Mouse (Mus musculus) heart, adult 2 months (tissue): Measurements from ENCODE around the gene Cfi.

Source experiments
- CTCF ChIP-seq: fragments of 200-600 bp; IDR thresholded peaks from 2 replicates; pipeline ENCODE4 v1.8.1; 2022; ENCODE audit warnings: antibody characterized with exemption, mild to moderate bottlenecking, moderate library complexity
- EP300 ChIP-seq: fragments of 200-500 bp; IDR thresholded peaks from 2 replicates; pipeline ENCODE4 v1.6.1; 2011; ENCODE audit warnings: low read depth, low read length, control low read depth; ENCODE audit not compliant: insufficient read depth
- POLR2A ChIP-seq: fragments of 200-500 bp; IDR thresholded peaks from 2 replicates; pipeline ENCODE4 v1.6.1; 2011; ENCODE audit warnings: mild to moderate bottlenecking, low read depth, low read length, control low read depth; ENCODE audit not compliant: insufficient read depth

DNA sequence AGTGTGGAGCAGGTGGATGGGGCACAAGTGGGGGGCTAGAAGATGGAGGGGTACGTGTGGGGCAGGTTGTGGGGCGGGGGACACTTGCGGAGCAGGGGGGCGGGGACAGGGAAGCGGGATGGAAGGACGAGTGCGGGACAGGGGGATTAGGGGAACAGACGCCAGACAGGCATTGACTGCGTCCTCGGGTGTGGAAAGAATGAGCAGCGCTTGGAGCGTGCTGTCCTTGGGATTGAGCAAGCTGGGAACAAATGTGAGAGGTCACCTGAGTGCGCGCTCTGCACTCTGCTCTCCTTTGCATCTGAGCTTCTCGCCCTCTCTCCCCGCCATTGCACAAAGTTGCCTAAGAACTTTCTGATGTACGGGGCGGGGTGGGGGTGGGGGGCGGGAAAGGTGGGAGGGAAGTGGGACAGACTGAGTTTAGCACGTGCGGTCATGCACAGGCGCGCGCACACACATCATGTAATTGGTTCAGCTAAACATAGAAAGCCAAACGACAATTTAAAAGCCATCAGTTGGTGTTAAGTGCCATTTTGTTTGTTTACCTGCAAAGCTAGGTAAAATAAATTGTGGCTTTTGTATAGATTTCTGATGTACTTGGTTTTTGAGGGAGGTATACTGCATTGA is 43.6 kb downstream of the Cfi start:
- TF ChIP-seq CTCF: no peak; the same call in 1 of the 2 replicates
- TF ChIP-seq POLR2A: no peak
- TF ChIP-seq EP300: no peak
